Mouse (Mus musculus) granulocyte monocyte progenitor cell, adult 5-6 weeks (primary cell): ENCODE data around the gene Olfr301. TPM values are rescaled to one million over a fixed set of nuclear protein-coding genes. Genes with fewer than 3 reads are reported as not detected.

Source experiments
- ATAC-seq: replicated peaks from 2 replicates; pipeline ENCODE4 v1.8.0; 2016; ENCODE audit warnings: mild to moderate bottlenecking, moderate TSS enrichment, inconsistent platforms; ENCODE audit not compliant: poor library complexity, severe bottlenecking
- total RNA-seq, 2 experiments: library from RNA; stranded (forward) in 1 of 2; stranded (reverse) in 1 of 2; fragments of 200-712, 200-1000 nt in 1 of 2; fragments of >200 nt in 1 of 2; fragmentation: Nextera tagmentation in 1 of 2; gene quantifications; 2 replicates each; pipeline ENCODE4 v1.2.3; 2014 to 2017

Gene Olfr301
- not detected in 2 replicates for total RNA-seq (2014; fragmentation: Nextera tagmentation)
- not detected in 2 replicates for total RNA-seq (2017)

GRCm38 (mm10) chr7:86403546-86403945 is at the start of gene Olfr301:
TSS of gene Olfr301 (plus strand) at chr7:86403846.
- no peak for ATAC-seq

GRCm38 (mm10) chr7:86366828-86367227 is 36.8 kb upstream of the Olfr301 start, which contains the start of gene Olfr305:
TSS of gene Olfr305 (minus strand) at chr7:86366928.
- no peak for ATAC-seq

GRCm38 (mm10) chr7:86385769-86386168 is 17.9 kb upstream of the Olfr301 start:
- no peak for ATAC-seq

GRCm38 (mm10) chr7:86386558-86386957 is 17.1 kb upstream of the Olfr301 start, which contains the start of gene Olfr304:
TSS of gene Olfr304 (minus strand) at chr7:86386658.
- no peak for ATAC-seq

- no peak for ATAC-seq
Observed at GRCm38 (mm10) chr7:86397689-86398088, 6.0 kb upstream of the Olfr301 start, which contains the start of gene Olfr303. TSS of gene Olfr303 (minus strand) at chr7:86397789.

GRCm38 (mm10) chr7:86459621-86460020 is 56.0 kb downstream of the Olfr301 start, which contains the start of gene Olfr299:
TSS of gene Olfr299 (plus strand) at chr7:86459921.
- no peak for ATAC-seq

Other genes with a start within 250 kb of the Olfr301 start
- not detected in 2 replicates for gene Vmn2r75, start 232.1 kb upstream of the Olfr301 start, total RNA-seq (2014; fragmentation: Nextera tagmentation)
- gene Vmn2r75, start 232.1 kb upstream of the Olfr301 start, total RNA-seq (2017) = not detected in 2 replicates
- gene Vmn2r76, start 157.5 kb upstream of the Olfr301 start, total RNA-seq (2014; fragmentation: Nextera tagmentation) = not detected in 2 replicates
- gene Vmn2r76, start 157.5 kb upstream of the Olfr301 start, total RNA-seq (2017) = not detected in 2 replicates
- gene Olfr310, start 126.7 kb upstream of the Olfr301 start, total RNA-seq (2014; fragmentation: Nextera tagmentation) = not detected in 2 replicates
- gene Olfr310, start 126.7 kb upstream of the Olfr301 start, total RNA-seq (2017) = not detected in 2 replicates
- not detected in 2 replicates for gene Olfr309, start 90.1 kb upstream of the Olfr301 start, total RNA-seq (2014; fragmentation: Nextera tagmentation)
- not detected in 2 replicates for gene Olfr309, start 90.1 kb upstream of the Olfr301 start, total RNA-seq (2017)
- gene Olfr308, start 78.2 kb upstream of the Olfr301 start, total RNA-seq (2014; fragmentation: Nextera tagmentation) = not detected in 2 replicates
- not detected in 2 replicates for gene Olfr308, start 78.2 kb upstream of the Olfr301 start, total RNA-seq (2017)
- gene Olfr307, start 66.3 kb upstream of the Olfr301 start, total RNA-seq (2014; fragmentation: Nextera tagmentation) = not detected in 2 replicates
- gene Olfr307, start 66.3 kb upstream of the Olfr301 start, total RNA-seq (2017) = not detected in 2 replicates
- gene Olfr305, start 36.9 kb upstream of the Olfr301 start, total RNA-seq (2014; fragmentation: Nextera tagmentation) = not detected in 2 replicates
- not detected in 2 replicates for gene Olfr305, start 36.9 kb upstream of the Olfr301 start, total RNA-seq (2017)
- gene Olfr304, start 17.2 kb upstream of the Olfr301 start, total RNA-seq (2014; fragmentation: Nextera tagmentation) = not detected in 2 replicates
- gene Olfr304, start 17.2 kb upstream of the Olfr301 start, total RNA-seq (2017) = not detected in 2 replicates
- gene Olfr303, start 6.1 kb upstream of the Olfr301 start, total RNA-seq (2014; fragmentation: Nextera tagmentation) = not detected in 2 replicates
- not detected in 2 replicates for gene Olfr303, start 6.1 kb upstream of the Olfr301 start, total RNA-seq (2017)
- gene Olfr299, start 56.1 kb downstream of the Olfr301 start, total RNA-seq (2014; fragmentation: Nextera tagmentation) = not detected in 2 replicates
- gene Olfr299, start 56.1 kb downstream of the Olfr301 start, total RNA-seq (2017) = not detected in 2 replicates
- gene Olfr298, start 88.6 kb downstream of the Olfr301 start, total RNA-seq (2014; fragmentation: Nextera tagmentation) = not detected in 2 replicates
- gene Olfr298, start 88.6 kb downstream of the Olfr301 start, total RNA-seq (2017) = not detected in 2 replicates
- not detected in 2 replicates for gene Olfr297, start 116.1 kb downstream of the Olfr301 start, total RNA-seq (2014; fragmentation: Nextera tagmentation)
- not detected in 2 replicates for gene Olfr297, start 116.1 kb downstream of the Olfr301 start, total RNA-seq (2017)
- gene Olfr295, start 180.0 kb downstream of the Olfr301 start, total RNA-seq (2014; fragmentation: Nextera tagmentation) = not detected in 2 replicates
- gene Olfr295, start 180.0 kb downstream of the Olfr301 start, total RNA-seq (2017) = not detected in 2 replicates
- not detected in 2 replicates for gene Olfr294, start 212.8 kb downstream of the Olfr301 start, total RNA-seq (2014; fragmentation: Nextera tagmentation)
- gene Olfr294, start 212.8 kb downstream of the Olfr301 start, total RNA-seq (2017) = not detected in 2 replicates
- gene Olfr293, start 245.2 kb downstream of the Olfr301 start, total RNA-seq (2014; fragmentation: Nextera tagmentation) = not detected in 2 replicates
- gene Olfr293, start 245.2 kb downstream of the Olfr301 start, total RNA-seq (2017) = not detected in 2 replicates